In the genomic region with DNA sequence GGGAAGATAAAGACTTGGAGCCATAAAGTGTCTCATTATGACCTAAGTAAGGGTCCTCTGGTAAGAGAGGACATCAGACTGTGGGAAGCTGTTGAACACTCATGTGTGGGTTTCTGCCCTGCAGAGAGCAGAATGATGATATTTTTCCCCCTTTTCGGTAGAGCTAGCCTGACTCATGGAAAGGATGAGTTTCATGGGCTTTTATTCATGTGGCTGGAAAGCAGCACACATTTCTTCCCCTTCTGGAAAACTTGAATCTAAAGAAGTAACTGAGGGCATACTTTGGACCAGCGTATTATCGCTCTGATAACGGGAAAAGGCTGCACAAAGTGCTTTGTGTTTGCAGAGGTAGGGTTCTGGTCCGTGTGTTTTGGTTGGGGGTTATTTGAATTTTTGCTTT, we compare ENCODE assay signal across 18 mouse cellular contexts.
"Had no signal": no experiment of that assay in that cellular context is flagged by ENCODE, and none has a peak within 500 bp of the region (broad histone marks: within the 10 kb centered on the region; RNA-seq: fewer than 3 reads in every experiment).

No protein-coding gene starts in this region.

- H3K4me1 ChIP-seq: midbrain, embryonic 12.5 days; neural tube, embryonic 13.5 days had no signal

- H3K9ac ChIP-seq: lung, embryonic 14.5 days; midbrain, embryonic 12.5 days; neural tube, embryonic 13.5 days; neural tube, embryonic 15.5 days had no signal

- H3K9me3 ChIP-seq: midbrain, embryonic 10.5 days; midbrain, embryonic 12.5 days; neural tube, embryonic 13.5 days; neural tube, embryonic 15.5 days had no signal

- H3K27ac ChIP-seq: midbrain, embryonic 10.5 days; midbrain, embryonic 12.5 days; neural tube, embryonic 13.5 days; neural tube, embryonic 15.5 days had no signal

- DNase-seq: lung, adult 18-20 months; lung, embryonic 14.5 days; lung, postnatal 10 days; lung, postnatal 4 days; midbrain, embryonic 14.5 days; retina, postnatal 1 day; right cerebral cortex, adult 18-20 months; right cerebral cortex, postnatal 25 days; right cerebral cortex, postnatal 4 days; spleen, adult 18-20 months; thymus, adult 2 months; thymus, postnatal 25 days; thymus, postnatal 4 days had no signal

- H3K4me3 ChIP-seq: midbrain, embryonic 10.5 days; midbrain, embryonic 12.5 days; myocyte; neural tube, embryonic 13.5 days; neural tube, embryonic 15.5 days had no signal

- H3K4me2 ChIP-seq: lung, embryonic 14.5 days; midbrain, embryonic 12.5 days; neural tube, embryonic 13.5 days; neural tube, embryonic 15.5 days had no signal

- H3K36me3 ChIP-seq: midbrain, embryonic 10.5 days; midbrain, embryonic 12.5 days; neural tube, embryonic 13.5 days; neural tube, embryonic 15.5 days had no signal

- H3K27me3 ChIP-seq: midbrain, embryonic 12.5 days; neural tube, embryonic 13.5 days; neural tube, embryonic 15.5 days had no signal
